Mouse (Mus musculus): ENCODE data around the gene Ttc28.
"Not testable (repeated sequence)": the region's sequence is repeated elsewhere in the genome, so short reads cannot be mapped to it uniquely, and the experiment has no call there.

Gene Ttc28

DNA sequence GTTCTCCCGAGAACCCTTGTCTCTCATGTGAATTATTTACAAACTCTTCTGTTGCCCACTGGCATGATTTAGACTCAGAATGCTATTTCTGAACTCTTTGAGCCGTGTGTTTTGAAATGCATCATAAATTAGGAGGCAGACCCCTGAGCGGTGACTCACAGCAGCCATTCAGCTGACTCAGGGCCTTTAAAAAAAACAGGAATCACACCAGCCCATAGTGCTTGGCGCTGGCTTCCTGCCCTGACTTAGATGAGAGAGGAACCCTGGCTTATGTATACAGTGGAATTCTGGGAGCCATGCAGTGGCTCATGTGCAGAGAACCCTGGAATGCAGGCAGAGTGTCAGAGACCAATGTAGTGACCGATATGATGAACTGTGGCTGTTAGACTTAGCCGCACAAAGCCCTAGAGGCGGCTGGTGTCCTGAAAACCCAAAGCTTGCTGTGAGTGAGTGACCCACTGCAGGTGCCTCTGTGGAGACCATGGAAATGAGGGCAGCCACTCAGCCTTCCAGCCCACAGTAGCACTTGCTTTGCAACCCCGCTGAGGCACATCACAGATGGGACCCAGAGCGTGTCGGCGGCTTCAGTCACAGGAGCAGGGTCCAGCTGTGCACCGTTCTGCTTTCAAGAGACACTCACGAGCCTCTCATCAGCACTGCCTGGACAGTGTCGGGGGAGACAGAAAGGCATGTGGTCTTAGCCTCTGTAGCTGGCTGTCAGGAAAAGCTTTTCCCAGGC, 348.9 kb downstream of the Ttc28 start:
- DNase-seq (ENCODE audit: low read depth in 2 of 2, low spot score in 2 of 2): no peak

DNA sequence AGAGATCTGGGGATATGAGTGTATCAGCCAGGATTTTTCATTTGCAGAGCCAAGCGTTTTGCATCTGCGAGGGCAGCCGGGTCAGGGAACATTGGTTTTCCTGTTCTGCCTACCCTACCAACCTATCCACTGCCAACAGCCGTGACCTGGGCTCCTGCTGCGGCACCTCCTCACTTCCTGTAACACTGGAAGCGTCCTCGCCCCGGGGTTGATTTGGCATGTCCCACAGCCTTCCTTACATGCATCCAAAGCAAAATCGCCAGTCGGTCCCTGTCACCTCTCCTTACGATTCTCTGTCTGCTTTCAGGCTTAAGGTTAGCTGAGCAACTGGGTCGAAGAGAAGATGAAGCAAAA, 349.4 kb downstream of the Ttc28 start:
- no peak for DNase-seq (ENCODE audit: low read depth in 2 of 2, low spot score in 2 of 2)

DNA sequence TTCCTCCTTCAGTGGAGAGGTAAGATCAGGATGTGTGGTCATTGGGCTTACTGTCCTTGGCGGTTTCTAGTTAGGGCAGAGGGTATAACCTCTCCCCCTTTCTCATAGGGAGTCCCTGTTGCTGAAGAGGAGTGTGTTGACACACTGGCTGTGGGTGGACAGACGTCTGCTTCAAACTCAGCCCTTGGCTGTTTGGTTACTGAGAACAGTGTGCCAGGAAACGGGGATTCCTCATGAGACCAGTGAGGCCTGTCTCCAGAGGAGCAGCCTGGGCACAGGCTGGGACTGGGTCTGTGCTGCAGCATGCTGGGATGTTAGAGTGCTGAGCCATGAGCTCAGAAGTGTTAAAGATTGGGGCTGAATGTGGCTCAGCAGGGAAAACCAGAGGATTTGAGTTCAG, 350.1 kb downstream of the Ttc28 start:
- DNase-seq (ENCODE audit: low read depth in 2 of 2, low spot score in 2 of 2): no peak

DNA sequence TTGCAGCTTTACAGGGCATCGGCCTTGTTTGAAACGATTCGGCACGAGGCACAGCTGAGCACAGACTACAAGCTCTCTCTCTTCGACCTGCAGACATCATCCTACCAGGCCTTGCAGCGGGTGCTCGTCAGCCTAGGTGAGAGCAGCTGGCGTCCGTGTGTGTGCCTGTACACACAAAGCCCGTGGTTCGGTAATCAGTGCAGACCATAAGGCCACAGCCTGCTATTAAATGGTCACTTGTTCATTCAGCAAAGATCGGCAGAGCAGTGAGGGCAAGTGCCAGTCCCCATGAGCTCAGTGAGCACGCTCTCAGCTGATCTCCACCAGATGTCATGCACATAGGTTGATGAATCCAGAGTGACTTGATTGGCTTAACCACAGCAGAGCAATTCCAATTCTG, 351.4 kb downstream of the Ttc28 start:
- no peak for DNase-seq (ENCODE audit: low read depth in 2 of 2, low spot score in 2 of 2)

DNA sequence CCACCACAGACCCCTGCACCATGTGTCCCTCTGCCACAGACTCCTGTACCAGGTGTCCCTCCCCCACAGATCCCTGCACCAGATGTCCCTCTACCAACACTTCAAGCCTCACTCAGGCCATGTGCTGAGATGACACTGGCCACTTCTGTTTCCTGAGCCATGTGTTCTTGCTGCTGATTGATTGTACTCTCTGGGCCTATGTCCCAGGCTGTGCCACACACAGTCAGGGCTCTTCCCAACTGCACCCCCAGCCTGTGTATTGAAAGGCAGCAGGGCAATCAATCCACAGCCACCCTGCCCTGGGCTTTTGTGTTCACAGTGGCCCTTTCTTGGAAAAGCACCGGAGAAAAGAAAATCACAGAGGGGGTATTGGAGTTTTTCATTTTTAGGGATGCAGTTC, 352.2 kb downstream of the Ttc28 start:
- no peak for DNase-seq (ENCODE audit: low read depth in 2 of 2, low spot score in 2 of 2)

DNA sequence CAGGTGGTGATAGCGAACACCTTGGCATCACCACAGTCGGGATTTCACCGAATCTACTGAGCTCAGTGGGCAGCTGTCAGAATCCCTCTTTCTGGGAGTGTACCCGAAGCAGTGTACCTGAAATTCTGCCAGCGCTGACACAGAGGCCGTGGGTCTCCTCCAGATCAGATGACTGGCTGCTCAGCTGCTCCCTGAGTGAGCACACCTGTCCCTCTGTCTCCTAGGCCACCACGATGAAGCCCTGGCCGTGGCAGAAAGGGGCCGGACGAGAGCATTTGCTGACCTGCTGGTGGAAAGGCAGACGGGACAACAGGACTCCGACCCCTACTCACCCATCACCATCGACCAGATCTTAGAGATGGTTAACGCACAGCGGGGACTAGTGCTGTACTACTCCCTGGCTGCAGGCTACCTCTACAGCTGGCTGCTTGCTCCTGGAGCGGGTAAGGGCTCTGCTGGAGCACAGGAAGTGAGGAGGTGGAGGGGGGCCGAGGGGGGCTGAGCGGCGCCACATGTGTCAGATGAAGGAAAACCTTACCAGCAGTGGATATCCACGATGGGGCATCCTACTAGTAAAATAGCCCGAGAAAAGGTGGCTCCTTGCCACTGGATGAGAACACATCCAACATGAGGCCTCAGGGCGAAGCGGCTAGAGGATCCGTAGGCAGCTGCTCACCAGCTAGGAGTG, 353.6 kb downstream of the Ttc28 start:
- no peak for DNase-seq (ENCODE audit: low read depth in 2 of 2, low spot score in 2 of 2)

DNA sequence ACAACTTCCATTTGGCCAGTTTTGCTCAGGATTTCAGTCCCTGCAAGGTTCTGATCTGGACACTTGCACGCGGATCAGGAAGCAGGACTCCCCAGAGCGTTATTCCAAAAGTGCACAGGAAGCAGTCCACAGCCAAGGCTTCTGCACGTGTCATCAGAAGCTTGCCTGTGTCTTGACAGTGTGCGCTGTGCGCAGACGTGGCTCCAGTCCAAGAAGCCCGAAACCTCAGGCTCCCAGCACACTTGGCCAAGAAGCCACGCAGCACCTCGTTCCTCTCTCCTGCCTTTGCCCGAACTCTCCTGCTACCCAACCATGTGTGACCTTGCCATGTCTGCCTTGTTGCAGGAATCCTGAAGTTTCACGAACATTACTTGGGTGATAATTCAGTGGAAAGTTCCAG, 355.5 kb downstream of the Ttc28 start:
- no peak for DNase-seq (ENCODE audit: low read depth in 2 of 2, low spot score in 2 of 2)

DNA sequence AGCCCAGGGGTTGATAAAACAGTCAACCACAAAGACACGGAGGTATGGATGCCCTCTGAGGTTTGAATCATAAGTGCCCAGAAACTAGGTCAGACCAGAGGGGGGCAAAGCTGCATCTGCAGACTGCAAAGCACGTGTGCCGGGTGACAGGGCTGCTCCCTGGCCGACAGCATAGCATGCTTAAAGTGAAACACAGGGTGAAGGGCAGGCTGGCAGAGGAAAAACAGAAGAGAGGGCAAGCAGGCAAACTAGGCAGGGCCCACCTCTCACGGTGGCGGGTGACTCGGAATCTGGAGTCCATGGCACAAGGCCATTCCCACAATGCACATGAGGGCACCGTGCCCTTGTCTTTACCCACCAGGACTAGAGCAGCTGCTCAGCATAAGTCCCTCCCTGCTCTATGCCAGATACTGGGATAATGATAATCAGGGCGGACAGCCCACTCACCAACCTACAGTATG, 357.6 kb downstream of the Ttc28 start:
- no peak for DNase-seq (ENCODE audit: low read depth in 2 of 2, low spot score in 2 of 2)

DNA sequence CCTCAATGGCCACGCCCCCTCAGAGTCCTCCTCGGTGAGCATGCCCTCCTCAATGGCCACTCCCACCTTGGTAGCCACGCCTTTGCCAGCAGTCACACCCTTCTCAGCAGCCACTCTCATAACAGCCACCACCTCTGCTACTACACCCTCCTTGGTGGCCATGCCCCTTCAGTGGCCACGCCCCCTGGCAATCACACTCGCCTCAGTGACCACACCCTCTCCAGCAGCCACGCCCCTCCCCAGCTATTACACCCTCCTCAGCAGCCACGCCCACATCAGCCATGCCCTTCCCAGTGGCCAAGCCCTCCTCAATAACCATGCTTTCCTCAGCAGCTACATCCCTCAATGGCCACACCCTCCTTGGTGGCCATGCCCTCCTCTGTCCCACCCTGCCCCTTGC, 359.6 kb downstream of the Ttc28 start:
- DNase-seq (ENCODE audit: low read depth in 2 of 2, low spot score in 2 of 2): no peak

DNA sequence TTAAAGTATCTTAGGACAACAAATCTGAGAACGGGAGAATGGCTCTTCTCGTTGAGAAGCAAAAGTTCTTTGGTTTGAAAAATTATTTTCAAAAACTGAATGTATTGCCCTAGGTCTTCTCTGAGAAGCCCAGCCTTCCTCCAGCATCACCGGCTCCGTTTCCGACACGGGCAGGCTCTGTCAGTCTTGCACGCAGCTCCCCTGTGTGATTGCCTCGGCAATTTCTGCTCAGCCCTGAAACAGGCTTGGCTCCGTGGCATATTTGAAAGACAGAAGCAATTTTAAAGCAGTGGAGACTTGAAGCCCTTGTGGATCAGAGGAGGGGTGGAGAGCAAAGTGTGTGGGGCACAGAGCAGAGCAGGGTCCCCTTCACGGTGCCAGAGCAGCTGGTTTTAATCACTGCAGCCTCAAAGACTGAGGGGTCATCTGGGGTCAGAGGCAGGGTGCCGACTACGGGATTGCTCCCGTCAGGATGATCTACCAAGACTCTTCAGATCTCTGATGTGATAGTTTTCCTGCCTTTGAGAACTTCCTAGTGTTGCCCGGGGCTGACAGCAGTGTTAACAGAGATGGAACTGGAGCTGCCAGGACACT, 363.9 kb downstream of the Ttc28 start:
- no peak for DNase-seq (ENCODE audit: low read depth in 2 of 2, low spot score in 2 of 2)

DNA sequence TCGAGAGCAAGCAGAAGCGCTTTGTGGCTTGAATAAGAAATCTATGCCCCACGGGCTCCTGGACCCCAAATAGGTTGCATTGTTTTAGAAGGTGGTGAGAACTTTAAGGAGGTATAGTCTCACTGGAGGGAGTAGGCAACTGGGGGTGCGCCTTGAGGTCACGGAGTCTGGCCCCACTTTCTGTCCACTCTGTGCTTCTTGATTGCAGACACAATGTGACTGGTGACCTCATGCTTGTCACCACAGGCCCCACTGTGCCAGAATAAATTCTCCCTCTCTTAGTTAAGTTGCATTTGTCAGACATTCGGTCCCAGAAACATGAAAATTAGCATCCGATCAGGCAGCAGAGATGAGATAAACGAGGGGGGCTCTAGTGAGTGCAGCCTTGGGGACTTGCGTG, 364.5 kb downstream of the Ttc28 start:
- no peak for DNase-seq (ENCODE audit: low read depth in 2 of 2, low spot score in 2 of 2)

DNA sequence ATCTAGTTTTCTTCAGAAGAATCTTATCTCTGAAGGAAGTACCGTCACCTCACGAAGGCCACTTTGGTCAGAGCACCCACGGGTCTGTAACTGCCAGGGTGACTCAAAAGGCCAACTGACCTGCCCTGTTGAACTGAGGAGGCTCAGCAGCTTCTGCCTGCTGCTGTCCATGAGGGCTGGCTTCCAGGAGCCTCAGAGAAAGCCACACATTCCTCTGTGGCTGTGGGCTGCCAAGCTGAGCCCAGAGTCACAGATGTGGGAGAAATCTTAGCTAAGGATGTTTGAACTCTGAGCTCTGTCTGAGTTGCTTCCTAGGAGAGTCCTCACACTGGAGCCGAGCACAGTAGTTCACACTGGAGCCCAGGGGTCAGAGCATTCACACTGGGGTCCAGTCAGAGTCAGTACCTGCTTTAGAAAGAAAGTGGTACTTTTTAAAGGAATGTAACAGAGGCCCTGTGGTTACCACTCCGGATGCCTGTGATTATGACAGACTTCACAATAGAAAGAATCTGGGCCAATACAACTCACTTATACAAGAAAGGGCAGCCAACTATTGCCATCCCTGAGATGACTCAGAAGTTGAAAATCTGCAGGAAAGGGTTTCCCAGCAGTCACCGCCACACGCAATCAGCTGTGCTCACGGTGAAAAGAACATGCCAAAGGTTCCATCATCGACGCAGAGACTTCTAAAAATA, 368.1 kb downstream of the Ttc28 start:
- no peak for DNase-seq (ENCODE audit: low read depth in 2 of 2, low spot score in 2 of 2)

DNA sequence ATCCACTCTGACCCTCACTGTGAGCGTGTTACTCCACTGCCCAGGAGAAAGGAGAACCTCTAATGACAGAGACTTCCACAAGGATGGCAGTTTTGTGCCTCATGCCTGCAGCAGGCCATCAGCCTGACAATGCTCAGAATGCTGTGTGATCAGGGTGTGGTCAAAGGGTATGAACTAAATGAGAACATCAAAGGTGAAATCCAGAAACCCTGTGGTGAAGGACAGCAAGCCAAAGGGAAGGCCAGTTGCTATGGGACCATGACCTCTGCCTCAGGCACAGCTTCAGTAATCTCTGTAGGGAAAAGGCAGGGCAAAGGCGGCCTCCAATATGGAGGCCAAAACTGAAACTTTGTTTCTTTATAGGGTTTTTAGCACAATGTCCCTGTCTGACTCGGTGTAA, 372.5 kb downstream of the Ttc28 start:
- DNase-seq (ENCODE audit: low read depth in 2 of 2, low spot score in 2 of 2): no peak

DNA sequence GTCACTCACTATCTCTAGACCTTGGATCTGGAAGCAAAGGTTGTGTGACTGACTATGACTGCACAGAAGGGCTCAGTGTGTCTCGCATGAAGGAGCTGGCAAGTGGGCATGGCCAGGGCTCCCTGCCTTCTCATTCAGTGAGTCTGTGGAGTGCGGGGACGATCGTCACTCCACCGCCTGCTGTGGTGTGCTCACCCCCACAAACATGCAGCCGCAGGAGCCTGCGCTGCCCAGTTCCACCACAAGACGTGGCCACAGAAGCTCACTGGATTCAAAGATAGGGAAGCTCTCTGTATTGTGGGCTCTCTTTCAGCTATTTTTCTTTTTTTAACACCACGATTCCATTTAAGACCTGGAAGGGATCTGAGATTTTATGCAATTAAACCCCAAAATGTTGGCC, 374.8 kb downstream of the Ttc28 start:
- no peak for DNase-seq (ENCODE audit: low read depth in 2 of 2, low spot score in 2 of 2)

DNA sequence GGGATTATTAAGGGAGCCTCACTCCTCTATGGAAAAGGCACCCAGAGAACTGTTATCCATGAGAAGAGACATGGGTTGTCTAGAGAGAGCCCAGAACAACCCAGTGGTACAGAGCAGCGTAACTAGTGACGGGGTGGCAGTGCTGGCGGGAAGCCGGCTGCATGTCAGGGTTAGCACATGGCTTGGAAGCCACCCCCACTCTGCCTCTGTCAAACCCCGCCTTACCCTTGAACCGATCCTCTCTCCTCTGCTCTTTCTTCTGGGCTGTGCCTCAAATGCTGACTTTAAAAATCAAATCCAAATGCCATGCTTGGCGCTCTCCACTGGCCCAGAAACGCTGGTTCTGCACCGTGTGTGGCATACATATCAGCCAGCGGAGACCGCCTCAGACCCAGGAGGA, 375.2 kb downstream of the Ttc28 start:
- DNase-seq (ENCODE audit: low read depth in 2 of 2, low spot score in 2 of 2): no peak

DNA sequence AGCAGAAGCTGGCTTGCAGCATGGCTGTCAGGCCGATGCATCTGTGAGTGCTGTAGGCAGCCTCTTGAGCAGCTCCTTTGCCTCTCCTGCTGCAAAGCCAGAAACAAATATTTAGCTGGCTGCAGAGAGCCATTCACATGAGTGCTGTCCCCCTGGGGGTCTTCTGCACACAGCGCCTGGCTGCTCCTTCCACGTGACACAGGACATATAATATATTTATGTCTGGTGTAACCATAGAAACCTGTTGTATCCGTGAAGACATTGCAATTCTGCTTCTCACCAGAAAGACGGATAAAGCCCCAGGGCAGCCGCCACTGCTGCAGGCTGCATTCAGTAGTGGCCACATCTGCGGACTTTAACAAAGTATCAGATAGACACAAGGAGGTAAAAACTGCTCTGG, 376.6 kb downstream of the Ttc28 start:
- DNase-seq (ENCODE audit: low read depth in 2 of 2, low spot score in 2 of 2): no peak

DNA sequence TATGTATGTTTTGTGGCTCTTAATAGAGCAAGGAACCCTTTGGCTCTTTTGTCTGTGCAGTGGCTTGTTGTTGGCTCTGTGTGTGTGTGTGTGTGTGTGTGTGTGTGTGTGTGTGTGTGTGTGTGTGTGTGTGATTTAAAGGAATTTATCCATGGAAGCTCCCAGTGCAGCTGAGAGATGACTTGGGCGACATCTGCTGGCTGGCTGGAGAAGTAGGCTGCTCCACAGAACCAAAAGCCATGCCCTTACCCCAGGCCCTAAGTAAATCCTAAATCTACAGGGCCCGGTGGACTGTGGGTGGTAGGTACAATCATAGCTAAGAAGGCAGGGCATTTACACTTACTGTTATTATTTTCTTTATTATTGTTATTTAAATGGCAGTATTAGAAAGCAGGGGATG, 377.5 kb downstream of the Ttc28 start:
- peak in 1 of 2 experiments; percentile 15 for DNase-seq (ENCODE audit: low read depth in 2 of 2, low spot score in 2 of 2)

DNA sequence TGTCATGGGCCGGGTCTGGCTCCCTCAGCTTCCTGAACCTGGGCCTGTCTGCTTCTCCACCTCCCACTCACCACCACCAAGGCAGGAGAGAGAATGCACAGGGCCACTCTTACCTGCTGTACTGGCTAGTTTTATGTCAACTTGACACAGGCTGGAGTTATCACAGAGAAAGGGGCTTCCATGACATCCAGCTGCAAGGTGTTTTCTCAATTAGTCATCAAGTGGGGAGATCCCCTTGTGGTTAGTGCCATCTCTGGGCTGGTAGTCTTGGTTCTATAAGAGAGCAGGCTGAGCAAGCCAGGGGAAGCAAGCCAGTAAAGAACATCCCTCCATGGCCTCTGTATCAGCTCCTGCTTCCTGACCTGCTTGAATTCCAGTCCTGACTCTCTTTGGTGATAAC, 381.6 kb downstream of the Ttc28 start:
- DNase-seq (ENCODE audit: low read depth in 2 of 2, low spot score in 2 of 2): not testable (repeated sequence)

DNA sequence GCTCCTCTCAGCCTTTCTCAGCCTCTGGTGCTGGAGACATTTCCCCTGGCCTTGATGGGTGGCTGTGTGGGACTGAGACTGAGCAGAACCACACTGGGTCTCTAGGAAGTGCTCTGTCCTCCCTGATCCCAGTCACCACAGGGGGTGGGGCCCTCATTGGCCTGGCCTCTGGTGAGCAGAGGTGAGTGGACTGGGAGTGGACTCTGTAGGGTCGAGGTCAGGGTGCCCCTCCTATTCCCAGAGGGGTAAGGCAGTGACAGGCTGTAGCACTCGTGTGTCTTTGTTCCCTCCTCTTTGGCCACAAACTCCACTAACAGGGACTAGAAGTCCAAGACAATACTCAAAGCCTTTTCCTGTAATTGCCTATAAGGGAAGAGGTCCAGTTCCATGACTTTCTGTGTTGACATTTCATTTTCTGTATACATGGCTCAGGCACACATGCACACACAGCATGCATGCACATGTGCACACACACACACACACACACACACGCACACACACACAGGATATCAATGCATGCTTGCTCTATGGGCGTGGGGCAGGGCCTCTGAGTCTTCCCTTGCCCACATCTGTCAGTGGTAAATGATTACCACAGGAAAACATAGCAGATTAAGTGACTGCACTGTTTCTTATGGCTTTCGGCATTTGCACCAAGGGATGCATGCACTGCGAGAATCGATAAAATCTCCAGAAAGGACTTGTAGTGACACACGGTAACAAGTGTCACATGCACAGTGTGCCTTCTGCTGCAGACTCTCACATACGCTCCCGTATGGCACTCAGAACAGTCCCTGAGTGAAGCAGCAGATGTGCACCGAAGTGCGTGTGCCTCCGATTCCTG, 382.4 kb downstream of the Ttc28 start:
- peak; percentile 14 to 41 for DNase-seq (ENCODE audit: low read depth in 2 of 2, low spot score in 2 of 2)

DNA sequence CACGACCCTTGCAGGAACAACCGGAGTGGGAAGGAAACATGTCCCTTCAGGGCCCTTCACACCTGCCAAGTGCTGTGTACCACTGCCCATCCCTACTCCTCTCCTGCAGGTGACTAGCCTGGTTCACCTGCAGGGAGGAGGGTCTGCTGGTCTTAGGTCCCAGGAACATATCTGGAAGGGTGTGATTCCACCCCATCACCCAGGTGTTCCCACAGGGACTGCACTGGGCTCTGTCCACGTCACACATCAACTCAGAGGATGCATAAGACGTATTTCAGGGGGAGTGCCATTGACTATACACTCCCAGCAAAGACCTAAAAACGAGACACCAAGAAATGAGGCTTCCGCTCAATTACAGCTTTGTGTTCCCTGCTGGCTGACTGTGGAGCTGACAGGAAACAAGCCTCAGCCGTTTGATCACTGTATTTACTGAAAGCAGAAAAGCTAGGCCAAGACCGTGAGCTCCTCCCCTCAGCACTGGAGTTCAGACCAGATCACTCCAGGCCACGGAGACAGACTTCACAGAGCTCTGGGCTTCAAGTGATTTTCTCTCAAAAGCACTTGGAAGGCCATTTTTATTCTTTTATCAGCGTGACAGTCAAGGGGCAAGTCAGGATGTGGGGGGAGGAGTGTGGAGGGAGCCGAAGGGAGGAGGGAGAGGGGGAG, 383.1 kb downstream of the Ttc28 start:
- DNase-seq (ENCODE audit: low read depth in 2 of 2, low spot score in 2 of 2): peak; percentile 9 to 11

DNA sequence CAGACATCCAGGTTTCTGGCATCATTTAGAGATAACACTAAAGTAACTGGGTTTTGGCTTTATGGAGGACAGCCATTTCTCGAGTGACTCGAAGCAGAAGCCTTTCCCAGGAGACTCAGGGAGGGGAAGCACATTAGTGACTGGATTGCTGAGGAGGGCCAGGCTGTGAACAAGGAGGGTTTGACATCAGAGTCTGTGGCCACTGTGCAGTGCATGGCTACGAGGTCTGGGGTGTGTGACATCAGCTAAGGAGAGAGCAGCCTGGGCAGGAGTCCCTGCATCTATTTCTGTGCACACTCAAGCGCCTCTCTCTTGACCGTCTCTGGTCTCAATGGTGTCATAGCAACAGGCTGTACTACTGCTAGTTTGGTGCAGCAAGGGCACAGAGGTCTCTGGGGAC, 383.8 kb downstream of the Ttc28 start:
- no peak for DNase-seq (ENCODE audit: low read depth in 2 of 2, low spot score in 2 of 2)

Data from CD8-positive naive resting alpha-beta T cell, adult 2 months (primary cell).